Mouse (Mus musculus): Measurements from ENCODE around the gene Il17f. TPM values are rescaled to one million over a fixed set of nuclear protein-coding genes. Genes with fewer than 3 reads are reported as not detected.
"Not testable (repeated sequence)": the region's sequence is repeated elsewhere in the genome, so short reads cannot be mapped to it uniquely, and the experiment has no call there.

The Il17f gene
- polyA plus RNA-seq, 1 experiment from 2014 or later = not detected

DNA sequence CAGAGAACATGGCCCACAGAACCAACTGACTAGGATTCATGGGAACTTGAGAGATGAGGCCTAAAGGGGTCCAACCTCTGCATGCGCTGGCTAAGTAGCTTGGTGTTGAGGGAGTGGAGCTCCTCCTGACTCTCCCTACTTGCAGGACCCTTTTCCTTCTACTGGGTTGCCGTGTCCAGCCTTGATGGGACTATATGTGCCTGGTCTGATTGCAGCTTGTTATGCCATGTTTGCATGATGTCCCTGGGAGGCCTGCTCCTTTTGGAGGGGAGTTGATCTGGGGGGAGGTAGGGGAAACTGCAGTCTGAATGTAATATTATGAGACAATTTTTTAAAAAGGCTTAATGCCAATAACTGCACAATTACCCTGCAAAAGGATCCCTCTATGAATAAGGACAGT lies 10.9 kb upstream of the Il17f start:
- ATAC-seq (ENCODE audit: low FRiP score, low TSS enrichment) (no peak; the same call in 1 of the 2 replicates), DNase-seq (peak; percentile 8)
- Histone ChIP-seq H3K4me2 (ENCODE audit: low read length) (no peak overlapping the region), H3K27me3 (ENCODE audit: control insufficient read depth, insufficient read depth, low read length) (no peaks in the 10 kb centered on the region), H3K4me3 (replicated peaks; ENCODE audit: low read depth, low read length) (no peak overlapping the region), H3K9me3 (ENCODE audit: control insufficient read depth, low read length) (no peaks in the 10 kb centered on the region), H3K36me3 (ENCODE audit: control insufficient read depth, insufficient read depth, low read length) (peaks cover 4% of the 10 kb centered on the region; the same call in 1 of the 2 replicates), H3K4me1 (ENCODE audit: control insufficient read depth, insufficient read depth, low read length) (no peaks in the 10 kb centered on the region), H3K27ac (replicated peaks; ENCODE audit: low read depth, low read length) (peak overlapping the region; percentile 55; the same call in 1 of the 2 replicates), H3K9ac (replicated peaks; ENCODE audit: low read length) (no peak overlapping the region; the same call in 1 of the 2 replicates)
- WGBS = 93% methylated on average over 2 of the region's 2 CpGs

DNA sequence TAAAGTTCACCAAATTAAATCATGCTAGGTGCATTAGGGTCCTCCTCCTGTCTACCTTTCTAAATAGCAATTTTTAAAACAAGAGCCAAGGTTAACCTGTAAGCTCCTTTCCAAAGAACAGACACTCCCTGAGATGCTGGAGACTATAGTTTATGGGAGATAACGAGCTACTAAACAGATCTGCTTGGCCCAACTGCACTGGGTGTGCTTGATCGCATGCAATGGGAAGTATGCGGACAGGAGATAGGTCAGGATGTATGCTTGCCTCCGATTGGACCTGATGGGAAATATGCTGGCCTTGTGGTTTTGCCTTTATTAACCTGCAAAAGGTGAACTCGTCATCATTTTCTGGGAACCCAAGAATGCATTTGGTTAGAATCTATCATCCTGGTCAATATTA lies 4.8 kb upstream of the Il17f start:
- no peak for DNase-seq
- Histone ChIP-seq H3K27me3 (ENCODE audit: control insufficient read depth, insufficient read depth, low read length) (no peaks in the 10 kb centered on the region), H3K27ac (replicated peaks; ENCODE audit: low read depth, low read length) (no peak overlapping the region), H3K36me3 (ENCODE audit: control insufficient read depth, insufficient read depth, low read length) (no peaks in the 10 kb centered on the region), H3K4me2 (ENCODE audit: low read length) (no peak overlapping the region), H3K4me3 (replicated peaks; ENCODE audit: low read depth, low read length) (no peak overlapping the region), H3K9me3 (ENCODE audit: control insufficient read depth, low read length) (no peaks in the 10 kb centered on the region), H3K9ac (replicated peaks; ENCODE audit: low read length) (no peak overlapping the region), H3K4me1 (ENCODE audit: control insufficient read depth, insufficient read depth, low read length) (no peaks in the 10 kb centered on the region)
- 94% methylated on average over 5 of the region's 5 CpGs for WGBS
- ATAC-seq (ENCODE audit: low FRiP score, low TSS enrichment) = no peak

DNA sequence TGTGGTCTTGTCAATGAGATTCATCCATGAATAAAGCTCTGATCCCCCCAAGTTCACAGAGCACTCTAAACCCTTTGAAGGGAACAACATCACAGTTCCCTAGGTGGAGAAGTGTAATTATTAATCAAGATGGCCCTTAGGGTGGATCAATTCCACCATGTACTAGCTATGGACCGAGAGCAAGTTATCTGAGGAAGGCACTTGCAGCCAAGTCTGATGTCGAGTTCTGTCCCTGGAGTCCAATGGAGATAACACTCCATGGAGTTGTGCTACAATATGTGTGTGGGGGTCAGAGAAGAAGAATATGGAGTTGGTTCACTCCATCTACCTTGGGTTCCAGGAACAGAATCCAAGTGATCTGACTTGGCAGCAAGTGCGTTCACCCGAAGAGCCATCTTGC lies 4.3 kb upstream of the Il17f start:
- Histone ChIP-seq H3K4me2 (ENCODE audit: low read length) (no peak overlapping the region), H3K4me3 (replicated peaks; ENCODE audit: low read depth, low read length) (no peak overlapping the region), H3K27me3 (ENCODE audit: control insufficient read depth, insufficient read depth, low read length) (no peaks in the 10 kb centered on the region), H3K4me1 (ENCODE audit: control insufficient read depth, insufficient read depth, low read length) (no peaks in the 10 kb centered on the region), H3K36me3 (ENCODE audit: control insufficient read depth, insufficient read depth, low read length) (no peaks in the 10 kb centered on the region), H3K9ac (replicated peaks; ENCODE audit: low read length) (no peak overlapping the region), H3K9me3 (ENCODE audit: control insufficient read depth, low read length) (no peaks in the 10 kb centered on the region), H3K27ac (replicated peaks; ENCODE audit: low read depth, low read length) (no peak overlapping the region)
- ATAC-seq (ENCODE audit: low FRiP score, low TSS enrichment) = no peak
- WGBS = 97% methylated on average over 4 of the region's 4 CpGs
- no peak for DNase-seq

DNA sequence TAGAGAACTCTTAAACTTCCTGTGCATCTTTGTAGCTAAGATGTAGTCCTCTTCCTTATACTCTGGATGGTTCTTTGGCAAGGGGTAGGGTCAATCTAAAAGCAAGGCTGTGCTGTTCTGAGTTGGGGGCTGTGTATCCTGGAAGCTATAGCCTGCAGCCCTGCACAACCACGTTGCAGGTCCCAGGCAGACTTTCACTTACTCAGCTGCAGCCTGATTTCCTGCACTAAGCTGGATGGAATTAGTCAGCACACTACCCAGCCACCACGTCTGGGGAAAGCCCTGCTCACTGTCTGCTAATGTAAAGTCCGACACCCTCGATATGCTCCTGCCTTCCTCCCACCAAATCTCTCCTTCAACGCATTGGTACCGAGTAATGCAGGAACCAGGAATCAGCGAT lies 997 bp upstream of the Il17f start:
- DNase-seq = no peak
- no peak overlapping the region for H3K27ac ChIP-seq (replicated peaks; ENCODE audit: low read depth, low read length)
- H3K4me2 ChIP-seq (ENCODE audit: low read length) = no peak overlapping the region
- no peaks in the 10 kb centered on the region for H3K4me1 ChIP-seq (ENCODE audit: control insufficient read depth, insufficient read depth, low read length)
- no peak for ATAC-seq (ENCODE audit: low FRiP score, low TSS enrichment)
- H3K36me3 ChIP-seq (ENCODE audit: control insufficient read depth, insufficient read depth, low read length) = no peaks in the 10 kb centered on the region
- H3K9ac ChIP-seq (replicated peaks; ENCODE audit: low read length) = no peak overlapping the region
- 75% methylated on average over 7 of the region's 7 CpGs for WGBS
- no peaks in the 10 kb centered on the region for H3K9me3 ChIP-seq (ENCODE audit: control insufficient read depth, low read length)
- H3K4me3 ChIP-seq (replicated peaks; ENCODE audit: low read depth, low read length) = no peak overlapping the region
- no peaks in the 10 kb centered on the region for H3K27me3 ChIP-seq (ENCODE audit: control insufficient read depth, insufficient read depth, low read length)

DNA sequence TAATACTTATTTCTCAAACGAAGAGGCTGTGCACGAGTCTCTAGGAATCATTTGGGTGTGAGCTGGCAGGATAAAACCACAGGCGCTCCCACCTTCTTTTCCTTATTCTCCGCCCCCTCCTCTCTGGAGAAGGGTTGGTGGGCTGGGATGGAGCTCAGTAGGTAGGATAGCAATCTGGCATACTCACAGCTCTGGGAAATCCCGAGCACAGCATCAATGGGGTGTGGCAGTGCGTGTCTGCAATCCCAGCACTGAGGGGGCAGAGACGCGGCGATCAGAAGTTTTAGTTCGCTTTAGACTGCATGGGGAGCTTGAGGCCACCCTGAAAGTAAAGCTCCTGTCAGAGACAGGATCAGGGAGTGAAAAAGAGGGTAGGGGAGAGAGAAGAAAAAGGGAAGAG lies 2.0 kb downstream of the Il17f start:
- no peak overlapping the region for H3K9ac ChIP-seq (replicated peaks; ENCODE audit: low read length)
- H3K27me3 ChIP-seq (ENCODE audit: control insufficient read depth, insufficient read depth, low read length) = no peaks in the 10 kb centered on the region
- H3K27ac ChIP-seq (replicated peaks; ENCODE audit: low read depth, low read length) = no peak overlapping the region
- no peak overlapping the region for H3K4me2 ChIP-seq (ENCODE audit: low read length)
- DNase-seq (no peak), ATAC-seq (ENCODE audit: low FRiP score, low TSS enrichment) (no peak)
- no peak overlapping the region for H3K4me3 ChIP-seq (replicated peaks; ENCODE audit: low read depth, low read length)
- WGBS = 40% methylated on average over 10 of the region's 10 CpGs
- H3K9me3 ChIP-seq (ENCODE audit: control insufficient read depth, low read length) = no peaks in the 10 kb centered on the region
- H3K36me3 ChIP-seq (ENCODE audit: control insufficient read depth, insufficient read depth, low read length) = no peaks in the 10 kb centered on the region
- H3K4me1 ChIP-seq (ENCODE audit: control insufficient read depth, insufficient read depth, low read length) = no peaks in the 10 kb centered on the region

DNA sequence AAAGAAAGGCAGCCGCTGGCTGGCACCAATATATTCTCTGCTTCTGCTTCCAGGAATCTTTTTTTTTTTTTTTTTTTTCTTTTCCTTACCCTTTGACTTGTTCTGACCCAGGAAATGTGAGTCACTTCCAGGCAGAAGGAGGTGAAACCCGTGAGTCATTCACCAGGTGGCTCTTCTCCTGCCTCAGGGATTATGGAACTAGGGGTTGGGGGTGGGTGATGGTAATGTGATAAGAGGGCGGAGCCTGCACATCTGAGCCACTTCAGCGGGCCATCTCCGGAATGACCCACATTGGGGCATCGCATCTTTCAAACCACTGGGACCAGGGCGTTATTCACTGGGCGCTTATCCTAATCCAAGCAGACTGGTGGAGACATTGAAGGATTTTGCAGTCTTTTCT lies 3.4 kb downstream of the Il17f start:
- WGBS = 62% methylated on average over 8 of the region's 8 CpGs
- ATAC-seq (ENCODE audit: low FRiP score, low TSS enrichment) (no peak; the same call in 1 of the 2 replicates), DNase-seq (no peak)
- H3K36me3 ChIP-seq (ENCODE audit: control insufficient read depth, insufficient read depth, low read length) = no peaks in the 10 kb centered on the region
- H3K9me3 ChIP-seq (ENCODE audit: control insufficient read depth, low read length) = no peaks in the 10 kb centered on the region
- H3K9ac ChIP-seq (replicated peaks; ENCODE audit: low read length) = no peak overlapping the region
- H3K27ac ChIP-seq (replicated peaks; ENCODE audit: low read depth, low read length) = no peak overlapping the region
- no peaks in the 10 kb centered on the region for H3K27me3 ChIP-seq (ENCODE audit: control insufficient read depth, insufficient read depth, low read length)
- H3K4me3 ChIP-seq (replicated peaks; ENCODE audit: low read depth, low read length) = no peak overlapping the region
- no peaks in the 10 kb centered on the region for H3K4me1 ChIP-seq (ENCODE audit: control insufficient read depth, insufficient read depth, low read length)
- no peak overlapping the region for H3K4me2 ChIP-seq (ENCODE audit: low read length)

DNA sequence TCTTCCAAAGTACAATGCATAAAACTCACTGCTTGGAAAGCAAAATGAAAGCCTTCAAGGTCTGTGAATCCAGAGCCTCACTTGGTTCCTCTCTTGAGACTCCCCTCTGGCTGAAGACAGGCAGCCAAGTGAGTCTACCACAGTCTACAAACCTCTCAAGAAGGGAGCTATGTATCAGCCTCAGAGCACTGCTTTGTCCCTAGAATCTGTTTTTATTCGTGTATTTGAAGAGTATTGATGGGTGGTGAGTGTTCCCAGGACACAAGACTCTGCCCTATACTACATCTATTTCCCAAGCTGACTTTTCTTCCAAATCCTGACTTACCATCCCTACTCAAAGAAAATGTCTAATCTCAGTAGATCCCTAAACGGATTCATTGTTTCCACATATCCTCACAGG lies 12.1 kb downstream of the Il17f start:
- H3K4me2 ChIP-seq (ENCODE audit: low read length) = no peak overlapping the region
- H3K9ac ChIP-seq (replicated peaks; ENCODE audit: low read length) = no peak overlapping the region
- H3K9me3 ChIP-seq (ENCODE audit: control insufficient read depth, low read length) = no peaks in the 10 kb centered on the region
- H3K27me3 ChIP-seq (ENCODE audit: control insufficient read depth, insufficient read depth, low read length) = no peaks in the 10 kb centered on the region
- H3K36me3 ChIP-seq (ENCODE audit: control insufficient read depth, insufficient read depth, low read length) = no peaks in the 10 kb centered on the region
- no peak for DNase-seq
- no peak overlapping the region for H3K4me3 ChIP-seq (replicated peaks; ENCODE audit: low read depth, low read length)
- WGBS = 83% methylated on average over 2 of the region's 2 CpGs
- H3K27ac ChIP-seq (replicated peaks; ENCODE audit: low read depth, low read length) = no peak overlapping the region
- H3K4me1 ChIP-seq (ENCODE audit: control insufficient read depth, insufficient read depth, low read length) = no peaks in the 10 kb centered on the region
- no peak for ATAC-seq (ENCODE audit: low FRiP score, low TSS enrichment)

DNA sequence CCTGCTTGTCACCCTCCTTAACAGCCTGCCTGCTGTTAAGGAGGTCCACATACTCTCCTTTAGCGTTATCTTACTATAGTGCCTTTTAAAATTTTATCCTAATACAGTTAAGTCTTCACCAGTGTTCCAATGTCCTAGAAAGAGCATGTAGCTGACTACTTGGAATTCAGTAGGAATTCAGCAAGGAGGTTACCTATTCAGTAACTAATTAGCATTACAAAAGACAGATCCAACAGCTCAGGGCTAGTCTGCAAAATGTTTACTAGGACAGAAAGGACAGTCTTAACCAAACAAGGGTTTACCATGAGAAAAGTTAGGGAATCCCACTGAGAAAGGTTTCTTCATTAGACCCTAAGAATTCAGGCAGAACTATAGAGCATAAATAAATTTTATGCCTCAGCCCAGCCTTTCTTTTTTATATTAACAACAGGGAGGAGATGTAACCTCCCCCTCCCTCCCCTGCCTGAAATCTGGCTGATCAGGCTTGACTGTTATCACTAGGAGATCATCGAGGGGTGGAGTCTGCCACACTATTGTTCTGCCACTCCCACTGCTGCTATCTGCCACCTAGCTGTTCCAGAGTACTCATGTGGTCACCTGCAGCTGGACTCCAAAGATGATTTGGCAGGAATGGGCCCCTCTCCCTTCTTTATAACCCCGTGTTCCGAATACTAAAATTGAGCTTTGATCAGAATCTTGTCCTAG lies 16.2 kb downstream of the Il17f start:
- H3K9ac ChIP-seq (replicated peaks; ENCODE audit: low read length); H3K4me2 ChIP-seq (ENCODE audit: low read length); H3K27me3 ChIP-seq (ENCODE audit: control insufficient read depth, insufficient read depth, low read length); H3K9me3 ChIP-seq (ENCODE audit: control insufficient read depth, low read length); H3K4me3 ChIP-seq (replicated peaks; ENCODE audit: low read depth, low read length); ATAC-seq (ENCODE audit: low FRiP score, low TSS enrichment); DNase-seq; H3K36me3 ChIP-seq (ENCODE audit: control insufficient read depth, insufficient read depth, low read length); H3K27ac ChIP-seq (replicated peaks; ENCODE audit: low read depth, low read length); H3K4me1 ChIP-seq (ENCODE audit: control insufficient read depth, insufficient read depth, low read length): not testable (repeated sequence)
- WGBS = 85% methylated on average over 4 of the region's 4 CpGs

DNA sequence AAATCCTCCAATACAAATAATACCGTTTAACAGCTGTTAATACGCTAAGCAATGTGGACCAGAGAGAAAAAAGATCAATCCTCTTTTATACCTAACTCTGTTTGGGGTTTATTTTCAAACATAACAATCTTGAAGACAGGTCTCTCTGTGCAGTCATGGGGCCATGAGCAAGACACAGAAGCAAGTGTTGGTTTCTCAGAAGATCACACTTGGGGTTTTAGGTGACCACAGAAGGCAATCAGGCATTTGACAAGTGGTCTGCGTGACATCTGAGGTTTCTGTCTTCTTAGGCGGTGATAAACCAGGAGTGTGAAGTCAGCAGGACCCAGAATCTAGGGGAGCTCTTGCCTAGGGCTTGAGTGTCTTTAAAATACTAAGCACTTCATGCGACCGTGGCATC lies 23.9 kb downstream of the Il17f start:
- Histone ChIP-seq H3K4me2 (ENCODE audit: low read length) (no peak overlapping the region), H3K36me3 (ENCODE audit: control insufficient read depth, insufficient read depth, low read length) (no peaks in the 10 kb centered on the region), H3K9ac (replicated peaks; ENCODE audit: low read length) (no peak overlapping the region), H3K27me3 (ENCODE audit: control insufficient read depth, insufficient read depth, low read length) (no peaks in the 10 kb centered on the region), H3K27ac (replicated peaks; ENCODE audit: low read depth, low read length) (no peak overlapping the region), H3K9me3 (ENCODE audit: control insufficient read depth, low read length) (no peaks in the 10 kb centered on the region), H3K4me3 (replicated peaks; ENCODE audit: low read depth, low read length) (no peak overlapping the region), H3K4me1 (ENCODE audit: control insufficient read depth, insufficient read depth, low read length) (no peaks in the 10 kb centered on the region)
- WGBS = 92% methylated on average over 6 of the region's 6 CpGs
- DNase-seq = no peak
- ATAC-seq (ENCODE audit: low FRiP score, low TSS enrichment) = no peak
